Mouse (Mus musculus) adrenal gland, adult 8-10 months (tissue): ENCODE measurements around the gene Rnf123. TPM values are rescaled to one million over a fixed set of nuclear protein-coding genes. Genes with fewer than 3 reads are reported as not detected.
A peak's percentile ranks its signal among the peaks of the same experiment; 100 is the strongest.

ENCODE experiments used
- DNase-seq: peaks from one replicate; pipeline ENCODE4 v3.0.0; 2022
- total RNA-seq, 4 experiments: library from RNA; stranded (reverse); gene quantifications; 2 replicates each; pipeline ENCODE4 v1.2.4; 2022

Rnf123 gene
- total RNA-seq, 4 experiments from 2014 or later, result 68.2 to 108 (median 86.5) TPM

GRCm38 (mm10) chr9:108104766-108105548 is 21.8 kb upstream of the Rnf123 start:
- no peak for DNase-seq

- DNase-seq, result no peak
Observed at GRCm38 (mm10) chr9:108099619-108100018, 16.5 kb upstream of the Rnf123 start.

GRCm38 (mm10) chr9:108095949-108096712 is 13.0 kb upstream of the Rnf123 start:
- no peak for DNase-seq

- DNase-seq, result no peak
Observed at GRCm38 (mm10) chr9:108095518-108095917, 12.4 kb upstream of the Rnf123 start.

GRCm38 (mm10) chr9:108094998-108095411 is 11.9 kb upstream of the Rnf123 start:
- no peak for DNase-seq

- peak; percentile 94 for DNase-seq
Observed at GRCm38 (mm10) chr9:108094184-108094941, 11.2 kb upstream of the Rnf123 start, which contains the start of gene Apeh. Gene Apeh (minus strand): TSS chr9:108094606.

GRCm38 (mm10) chr9:108093586-108093985 is 10.4 kb upstream of the Rnf123 start:
- no peak for DNase-seq

GRCm38 (mm10) chr9:108090611-108091120 is 7.5 kb upstream of the Rnf123 start:
- DNase-seq, result no peak

- no peak for DNase-seq
Observed at GRCm38 (mm10) chr9:108085261-108085660, 2.1 kb upstream of the Rnf123 start.

- no peak for DNase-seq
Observed at GRCm38 (mm10) chr9:108083561-108083960, 415 bp upstream of the Rnf123 start.

GRCm38 (mm10) chr9:108082549-108082948 is 597 bp downstream of the Rnf123 start:
- DNase-seq, result no peak

GRCm38 (mm10) chr9:108080168-108080567 is 3.0 kb downstream of the Rnf123 start, which contains the start of gene Mst1:
Gene Mst1 (plus strand): TSS chr9:108080436.
- DNase-seq, result no peak

GRCm38 (mm10) chr9:108073141-108073930 is 9.8 kb downstream of the Rnf123 start:
- DNase-seq, result no peak

- no peak for DNase-seq
Observed at GRCm38 (mm10) chr9:108072481-108072924, 10.6 kb downstream of the Rnf123 start.

GRCm38 (mm10) chr9:108071801-108072200 is 11.3 kb downstream of the Rnf123 start:
- DNase-seq, result no peak

GRCm38 (mm10) chr9:108069529-108069928 is 13.6 kb downstream of the Rnf123 start:
- DNase-seq, result no peak

- no peak for DNase-seq
Observed at GRCm38 (mm10) chr9:108069007-108069406, 14.1 kb downstream of the Rnf123 start.

- peak; percentile 64 for DNase-seq
Observed at GRCm38 (mm10) chr9:108067900-108068299, 15.2 kb downstream of the Rnf123 start.

- no peak for DNase-seq
Observed at GRCm38 (mm10) chr9:108067199-108067598, 15.9 kb downstream of the Rnf123 start.

GRCm38 (mm10) chr9:108065491-108066011 is 17.6 kb downstream of the Rnf123 start:
- DNase-seq, result no peak

- peak; percentile 1 for DNase-seq
Observed at GRCm38 (mm10) chr9:108063361-108063760, 19.8 kb downstream of the Rnf123 start.
